Mouse (Mus musculus) limb, embryonic 15.5 days (tissue): ENCODE measurements at regions not wholly inside any gene's neighbourhood (a gene's known extent, or its start where the extent isn't known, plus 50 kb on each side); places are given as distances from the start of the nearest gene placed in this dataset.

Experiments
- ATAC-seq: fragments of 200-750 bp; cut with Nextera tagmentation; 2 replicates; pipeline ENCODE4 v1.8.0; 2017; ENCODE audit warnings: low read depth, moderate TSS enrichment; ENCODE audit not compliant: insufficient number of reproducible peaks, low FRiP score, low TSS enrichment
- H3K27ac ChIP-seq: fragments of 300-500 bp; sonication (generic); 2 replicates; pipeline ENCODE4 v1.5.1; 2015; ENCODE audit warnings: moderate library complexity, mild to moderate bottlenecking, inconsistent platforms
- H3K27me3 ChIP-seq: fragments of 300-500 bp; sonication (generic); 2 replicates; pipeline ENCODE4 v1.6.1; 2015; ENCODE audit warnings: inconsistent platforms
- H3K36me3 ChIP-seq: fragments of 300-500 bp; sonication (generic); 2 replicates; pipeline ENCODE4 v1.6.1; 2015; ENCODE audit warnings: inconsistent platforms
- H3K4me1 ChIP-seq: fragments of 300-500 bp; sonication (generic); 2 replicates; pipeline ENCODE4 v1.6.1; 2015; ENCODE audit warnings: inconsistent platforms
- H3K4me2 ChIP-seq: fragments of 300-500 bp; sonication (generic); 2 replicates; pipeline ENCODE4 v1.6.1; 2015; ENCODE audit warnings: mild to moderate bottlenecking, inconsistent platforms
- H3K4me3 ChIP-seq: fragments of 300-500 bp; sonication (generic); 2 replicates; pipeline ENCODE4 v1.5.1; 2015; ENCODE audit warnings: mild to moderate bottlenecking, inconsistent platforms
- H3K9ac ChIP-seq: fragments of 300-500 bp; sonication (generic); 2 replicates; pipeline ENCODE4 v1.6.1; 2015; ENCODE audit warnings: inconsistent platforms
- H3K9me3 ChIP-seq: fragments of 300-500 bp; sonication (generic); 2 replicates; pipeline ENCODE4 v1.6.1; 2016; ENCODE audit warnings: inconsistent platforms
- WGBS: fragments of 180-500 bp; shearing (Covaris S2); methylation state at CpG from one replicate; pipeline ENCODE4 v1.1.7; 2015; 5-methylcytosine and 5-hydroxymethylcytosine counted together

- no peak overlapping the region for H3K27ac ChIP-seq
- H3K27me3 ChIP-seq, result no peaks in the 10 kb centered on the region
- H3K9ac ChIP-seq, result no peak overlapping the region
- no peaks in the 10 kb centered on the region for H3K36me3 ChIP-seq
- no peak overlapping the region for H3K4me2 ChIP-seq
- ATAC-seq, result no peak
- no peak overlapping the region for H3K4me3 ChIP-seq
- H3K9me3 ChIP-seq, result no peaks in the 10 kb centered on the region
- H3K4me1 ChIP-seq, result no peaks in the 10 kb centered on the region
Observed at GRCm38 (mm10) chr10:15399964-15400363, 682.0 kb upstream of the Gje1 start.

DNA sequence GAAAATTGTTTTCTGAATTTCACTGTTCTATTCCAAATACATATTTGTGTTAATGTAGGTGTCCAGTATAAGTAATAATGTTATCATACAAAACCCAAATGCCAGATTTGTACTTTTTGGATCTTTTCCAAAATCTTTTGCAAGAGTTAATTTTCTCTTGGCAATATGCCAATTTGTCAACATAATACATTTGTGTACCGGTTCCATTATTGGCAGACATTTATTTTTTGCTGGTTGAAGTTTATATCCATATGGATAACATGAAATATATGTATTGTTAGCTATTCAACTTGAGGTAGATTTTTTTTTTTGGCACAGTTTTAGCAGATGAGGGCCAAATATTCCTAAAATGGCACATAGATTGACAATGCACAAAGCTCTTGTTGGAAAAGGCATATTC lies 679.1 kb upstream of the Gje1 start:
- H3K27me3 ChIP-seq, result no peaks in the 10 kb centered on the region
- no peaks in the 10 kb centered on the region for H3K9me3 ChIP-seq
- H3K27ac ChIP-seq, result no peak overlapping the region
- 0 out of 2 replicates have a peak, but pooled peaks cover 2% of the 10 kb centered on the region for H3K4me1 ChIP-seq
- H3K4me2 ChIP-seq, result no peak overlapping the region
- no peaks in the 10 kb centered on the region for H3K36me3 ChIP-seq
- WGBS, result 13% methylated on average over 1 of the region's 1 CpGs
- no peak overlapping the region for H3K9ac ChIP-seq
- no peak for ATAC-seq
- H3K4me3 ChIP-seq, result no peak overlapping the region

- no peaks in the 10 kb centered on the region for H3K9me3 ChIP-seq
- no peaks in the 10 kb centered on the region for H3K36me3 ChIP-seq
- H3K27me3 ChIP-seq, result no peaks in the 10 kb centered on the region
- no peak overlapping the region for H3K4me3 ChIP-seq
- WGBS, result 43% methylated on average over 2 of the region's 2 CpGs
- no peak overlapping the region for H3K4me2 ChIP-seq
- 0 out of 2 replicates have a peak, but pooled peaks cover 2% of the 10 kb centered on the region for H3K4me1 ChIP-seq
- no peak for ATAC-seq
- H3K9ac ChIP-seq, result no peak overlapping the region
- no peak overlapping the region for H3K27ac ChIP-seq
Observed at GRCm38 (mm10) chr10:15395295-15395694, 677.3 kb upstream of the Gje1 start.

- WGBS, result 30% methylated on average over 5 of the region's 5 CpGs
- ATAC-seq, result no peak
Observed at GRCm38 (mm10) chr10:15392027-15392816, 674.2 kb upstream of the Gje1 start.

GRCm38 (mm10) chr10:15373571-15373970 lies 655.6 kb upstream of the Gje1 start:
- no peak overlapping the region for H3K9ac ChIP-seq
- H3K4me2 ChIP-seq, result no peak overlapping the region
- no peaks in the 10 kb centered on the region for H3K36me3 ChIP-seq
- ATAC-seq, result no peak
- no peak overlapping the region for H3K4me3 ChIP-seq
- no peaks in the 10 kb centered on the region for H3K4me1 ChIP-seq
- no peaks in the 10 kb centered on the region for H3K27me3 ChIP-seq
- WGBS, result 88% methylated on average over 3 of the region's 3 CpGs
- H3K27ac ChIP-seq, result no peak overlapping the region
- no peaks in the 10 kb centered on the region for H3K9me3 ChIP-seq

More at GRCm38 (mm10) chr10:15392027-15392816, 674.2 kb upstream of the Gje1 start:
- H3K9me3 ChIP-seq, result no peaks in the 10 kb centered on the region
- H3K9ac ChIP-seq, result no peak overlapping the region
- H3K4me1 ChIP-seq, result 0 out of 2 replicates have a peak, but pooled peaks cover 2% of the 10 kb centered on the region
- no peak overlapping the region for H3K4me3 ChIP-seq
- peak overlapping the region; percentile 47; the same call in 1 of the 2 replicates for H3K27ac ChIP-seq
- no peaks in the 10 kb centered on the region for H3K36me3 ChIP-seq
- no peak overlapping the region for H3K4me2 ChIP-seq
- no peaks in the 10 kb centered on the region for H3K27me3 ChIP-seq
